Mouse (Mus musculus): ENCODE data around the gene Ppa1. TPM values are rescaled to one million over a fixed set of nuclear protein-coding genes. Genes with fewer than 3 reads are reported as not detected.

The Ppa1 gene
- polyA plus RNA-seq (2015; fragmentation: Nextera tagmentation; extraction: Ambion mirVana), result 173 and 178 TPM in 2 replicates

DNA sequence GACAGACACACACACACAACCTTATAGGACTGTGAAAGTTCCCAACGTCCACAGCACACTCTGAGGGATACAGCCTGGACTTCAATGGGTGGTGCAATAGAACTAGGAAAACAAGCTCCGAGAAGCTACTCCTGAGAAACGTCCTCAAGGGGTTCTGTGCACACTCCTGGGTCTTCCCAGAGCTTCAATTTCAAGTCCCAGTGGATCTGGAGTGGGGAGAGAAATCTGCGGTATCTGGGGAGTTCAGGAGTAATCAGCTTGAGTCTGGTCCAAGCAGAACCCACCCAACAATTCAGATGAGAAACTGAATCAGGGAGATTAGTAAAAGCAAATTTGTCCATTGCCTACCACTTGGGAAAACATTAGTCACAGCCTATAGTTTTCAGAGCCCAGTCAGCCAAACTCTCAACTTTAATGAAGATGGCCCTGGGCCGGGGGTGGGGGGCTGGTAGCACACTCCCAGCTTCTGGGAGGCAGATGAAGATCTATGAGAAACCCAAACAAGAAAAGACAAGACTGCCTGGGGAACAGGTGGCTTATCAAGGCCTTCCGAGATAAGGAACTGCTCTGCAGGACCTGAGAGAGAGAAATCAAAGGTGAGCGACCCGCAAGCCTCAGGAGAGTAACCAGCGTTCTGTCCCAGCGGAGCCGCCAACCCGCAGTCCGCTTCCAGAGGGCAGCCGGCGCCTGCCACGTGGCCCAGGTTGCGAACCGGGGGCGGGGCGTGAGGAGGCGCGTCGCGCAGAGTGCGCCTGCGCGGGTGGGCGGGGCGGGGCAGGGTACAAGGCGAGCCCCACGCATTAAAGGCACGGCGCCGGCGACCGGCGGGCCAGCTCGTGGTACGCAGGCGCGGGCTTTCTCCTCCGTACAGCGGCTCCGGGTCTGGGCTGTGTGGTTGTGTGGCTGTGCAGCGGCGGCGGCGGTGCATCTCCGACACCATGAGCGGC, at the start of gene Ppa1:
Gene Ppa1, plus strand, starts transcription at position 763 of the 947 bp plus-strand sequence.

DNA sequence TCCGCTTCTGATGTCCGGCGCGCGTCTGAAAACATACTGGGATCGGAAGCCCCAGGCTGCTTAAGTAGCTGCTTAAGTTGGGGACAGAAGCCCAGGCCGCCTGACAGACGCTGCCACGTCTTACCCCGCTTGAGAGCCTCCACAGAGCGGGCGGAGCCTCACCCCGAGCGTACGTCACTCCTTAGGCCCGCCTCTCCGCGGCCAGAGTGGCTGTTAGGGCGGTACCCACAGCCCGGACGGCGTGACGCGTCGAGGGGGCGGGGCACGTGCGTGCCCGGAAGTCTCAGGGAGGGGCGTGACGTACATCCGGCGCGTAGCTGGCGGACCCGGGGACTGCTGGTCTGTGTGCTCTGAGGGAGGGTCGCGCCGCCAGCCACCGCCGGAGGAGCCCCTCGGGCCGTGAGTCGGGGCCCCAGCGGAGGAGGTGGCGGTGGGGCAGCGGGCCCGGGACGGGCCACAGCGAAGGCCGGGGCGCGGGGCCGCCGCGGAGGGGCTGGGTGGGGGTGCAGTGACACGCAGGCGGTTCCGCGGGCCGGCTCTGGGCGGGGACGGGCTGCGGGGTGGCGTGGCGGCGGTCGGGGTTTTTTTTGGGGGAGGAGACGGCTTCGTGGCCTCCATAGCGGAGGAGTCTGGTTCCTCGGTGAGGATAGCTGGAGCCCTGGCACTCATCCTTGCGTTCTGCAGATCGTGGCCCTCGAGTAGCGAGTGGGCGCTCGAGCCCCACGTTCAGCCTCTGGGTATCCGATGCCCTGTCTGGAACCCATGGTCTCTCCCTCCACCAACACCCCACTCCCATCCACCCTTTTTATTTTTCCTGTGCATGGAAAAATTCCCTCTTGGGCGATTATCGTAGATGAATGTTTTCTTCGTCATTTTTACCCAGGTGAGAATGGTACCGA, 31.9 kb downstream of the Ppa1 start, which contains the start of gene Sar1a:
Gene Sar1a, plus strand, starts transcription at position 285 of the 899 bp plus-strand sequence.

DNA sequence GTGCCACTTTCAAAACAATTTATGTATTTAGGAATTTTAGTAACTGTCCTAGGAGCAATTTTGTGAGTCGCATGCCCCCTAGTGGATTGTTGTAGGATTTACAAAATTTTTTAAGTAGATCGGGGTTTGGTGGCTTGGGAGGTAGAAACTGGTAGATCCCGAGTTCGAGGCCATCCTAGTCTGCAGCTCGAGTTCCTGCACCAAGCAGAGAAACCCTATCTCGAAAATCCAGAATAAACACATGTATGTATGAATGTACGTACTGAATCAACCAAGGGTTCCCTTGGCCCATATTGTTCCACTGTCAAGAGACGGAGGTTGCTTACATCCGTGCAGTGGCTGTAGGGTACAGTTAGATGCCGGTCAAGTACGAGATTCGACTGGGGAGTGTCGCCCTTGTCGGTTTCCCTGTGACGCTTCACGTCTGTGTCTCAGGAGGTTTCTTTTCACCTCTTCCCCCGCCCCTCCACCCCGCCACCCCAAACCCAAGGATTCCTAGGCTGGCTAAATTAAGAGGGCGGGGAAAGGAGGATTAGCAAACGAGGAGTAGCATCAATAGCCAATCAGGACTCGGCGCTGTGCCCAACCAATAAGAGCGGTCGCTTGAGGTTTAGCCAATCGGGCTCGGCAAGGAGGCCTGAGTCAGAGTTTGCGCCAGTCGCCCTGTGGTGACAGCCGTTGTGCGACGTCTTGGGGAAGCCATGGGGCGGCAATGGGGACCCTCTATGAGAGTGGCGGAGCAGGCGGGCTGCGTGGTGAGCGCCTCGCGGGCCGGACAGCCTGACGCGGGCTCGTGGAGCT, 46.7 kb downstream of the Ppa1 start, which contains the start of gene Tysnd1:
Gene Tysnd1, plus strand, starts transcription at position 645 of the 801 bp plus-strand sequence.

DNA sequence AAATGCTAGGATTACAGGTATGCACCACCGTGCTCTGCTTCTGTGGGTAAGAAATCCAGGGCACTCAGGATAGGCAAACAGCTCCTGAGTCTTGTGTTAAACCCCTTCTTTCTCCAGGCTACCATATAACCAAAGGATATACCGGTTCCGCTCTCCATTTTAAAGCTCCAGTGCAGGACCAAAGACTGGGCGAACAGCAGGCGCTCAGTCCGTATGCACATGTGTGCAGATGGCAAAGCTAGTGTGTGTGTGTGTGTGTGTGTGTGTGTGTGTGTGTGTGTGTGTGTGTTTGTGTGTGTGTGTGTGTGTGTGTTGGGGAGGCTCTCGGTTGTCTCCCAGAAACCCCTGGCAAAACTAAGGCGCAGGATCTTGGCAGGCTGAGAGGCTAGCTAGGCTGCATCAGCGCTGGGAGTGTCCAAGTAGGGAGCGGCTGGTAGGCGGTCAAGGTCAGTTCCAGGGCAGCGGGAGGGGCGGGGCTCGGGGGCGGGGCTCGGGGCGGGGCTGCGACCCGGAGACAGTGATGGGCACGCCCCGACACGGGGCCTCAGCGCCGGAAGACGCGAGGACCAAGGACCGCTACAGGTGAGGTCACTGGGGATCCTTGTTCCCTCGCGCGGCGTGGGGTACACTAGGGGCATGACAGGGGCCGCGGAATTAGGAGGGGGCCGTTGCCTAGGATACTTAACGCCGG, 66.6 kb downstream of the Ppa1 start, which contains the start of gene Aifm2:
Gene Aifm2, plus strand, starts transcription at position 493 of the 691 bp plus-strand sequence.

Other genes with a start within 250 kb of the Ppa1 start
- gene Nodal, start 230.6 kb upstream of the Ppa1 start, polyA plus RNA-seq (2015; fragmentation: Nextera tagmentation; extraction: Ambion mirVana), result 0.26 and 0.42 TPM in 2 replicates
- gene Eif4ebp2, start 195.9 kb upstream of the Ppa1 start, polyA plus RNA-seq (2015; fragmentation: Nextera tagmentation; extraction: Ambion mirVana), result 43.4 and 43.7 TPM in 2 replicates
- 7.7 and 8.7 TPM in 2 replicates for gene Lrrc20, start 172.8 kb upstream of the Ppa1 start, polyA plus RNA-seq (2015; fragmentation: Nextera tagmentation; extraction: Ambion mirVana)
- gene Npffr1, start 53.1 kb upstream of the Ppa1 start, polyA plus RNA-seq (2015; fragmentation: Nextera tagmentation; extraction: Ambion mirVana), result 1.6 and 2.6 TPM in 2 replicates
- gene Sar1a, start 31.7 kb downstream of the Ppa1 start, polyA plus RNA-seq (2015; fragmentation: Nextera tagmentation; extraction: Ambion mirVana), result 162 and 166 TPM in 2 replicates
- 36.2 and 37.1 TPM in 2 replicates for gene Tysnd1, start 47.0 kb downstream of the Ppa1 start, polyA plus RNA-seq (2015; fragmentation: Nextera tagmentation; extraction: Ambion mirVana)
- 22.2 and 23.4 TPM in 2 replicates for gene Aifm2, start 66.7 kb downstream of the Ppa1 start, polyA plus RNA-seq (2015; fragmentation: Nextera tagmentation; extraction: Ambion mirVana)
- gene H2afy2, start 135.6 kb downstream of the Ppa1 start, polyA plus RNA-seq (2015; fragmentation: Nextera tagmentation; extraction: Ambion mirVana), result 138 and 149 TPM in 2 replicates